Comparison of ENCODE assay signal across 32 mouse cellular contexts in the genomic region with DNA sequence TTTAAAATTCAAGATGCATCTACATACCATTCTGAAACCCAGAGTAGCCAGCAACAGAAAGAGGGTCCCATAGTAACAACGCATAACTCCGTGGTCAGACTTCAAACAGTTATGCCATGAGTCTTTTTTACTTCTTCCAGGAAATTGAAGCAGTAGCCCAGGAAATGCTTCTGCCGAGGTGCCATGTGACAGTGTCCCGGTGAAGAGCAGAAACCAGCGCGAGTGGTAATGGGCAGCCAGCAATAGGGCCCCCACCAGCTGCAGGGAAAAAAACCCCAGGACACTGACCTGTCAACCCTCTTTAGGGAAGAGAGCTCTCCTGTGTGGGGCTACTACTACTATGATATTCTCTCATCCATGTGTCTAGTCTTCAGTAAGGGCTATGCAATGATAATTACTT.
"Had no signal": no experiment of that assay in that cellular context is flagged by ENCODE, and none has a peak within 500 bp of the region (broad histone marks: within the 10 kb centered on the region; RNA-seq: fewer than 3 reads in every experiment).

No protein-coding gene starts in this region.

- DNase-seq: left cerebral cortex, postnatal 4 days; liver; liver, embryonic 13.5 days; liver, postnatal 0 days; lung, adult 18-20 months; lung, adult 2 months; lung, embryonic 14.5 days; lung, postnatal 10 days; lung, postnatal 14 days; lung, postnatal 36 days; lung, postnatal 4 days; midbrain, embryonic 14.5 days had no signal

- H3K4me2 ChIP-seq: limb, embryonic 12.5 days; limb, embryonic 13.5 days; limb, embryonic 15.5 days; liver, embryonic 11.5 days; liver, embryonic 12.5 days; liver, embryonic 13.5 days; liver, embryonic 15.5 days; lung, embryonic 14.5 days; lung, embryonic 15.5 days; midbrain, embryonic 11.5 days; midbrain, embryonic 12.5 days; midbrain, embryonic 13.5 days; midbrain, embryonic 15.5 days; neural tube, embryonic 12.5 days had no signal

- H3K9ac ChIP-seq: limb, embryonic 12.5 days; limb, embryonic 13.5 days; limb, embryonic 15.5 days; liver, embryonic 12.5 days; liver, embryonic 13.5 days; liver, embryonic 14.5 days; liver, embryonic 15.5 days; liver, postnatal 0 days; lung, embryonic 14.5 days; lung, embryonic 15.5 days; midbrain, embryonic 12.5 days; midbrain, embryonic 13.5 days; midbrain, embryonic 15.5 days; neural tube, embryonic 12.5 days had no signal

- ATAC-seq: liver, embryonic 12.5 days; liver, postnatal 0 days; lung, postnatal 0 days; midbrain, embryonic 13.5 days; midbrain, embryonic 15.5 days; midbrain, embryonic 16.5 days had no signal

- H3K4me3 ChIP-seq: limb, embryonic 10.5 days; limb, embryonic 12.5 days; limb, embryonic 13.5 days; limb, embryonic 15.5 days; liver, embryonic 12.5 days; liver, embryonic 13.5 days; liver, embryonic 15.5 days; lung, embryonic 15.5 days; megakaryocyte, embryonic 14.5 days; midbrain, embryonic 10.5 days; midbrain, embryonic 12.5 days; midbrain, embryonic 13.5 days; midbrain, embryonic 15.5 days; myocyte; neural tube, embryonic 12.5 days had no signal

- H3K4me1 ChIP-seq: limb, embryonic 10.5 days; limb, embryonic 12.5 days; limb, embryonic 13.5 days; limb, embryonic 15.5 days; liver, embryonic 12.5 days; liver, embryonic 13.5 days; liver, embryonic 15.5 days; lung, embryonic 15.5 days; megakaryocyte, embryonic 14.5 days; midbrain, embryonic 10.5 days; midbrain, embryonic 12.5 days; midbrain, embryonic 13.5 days; midbrain, embryonic 15.5 days; neural tube, embryonic 12.5 days had no signal

- H3K27me3 ChIP-seq: limb, embryonic 12.5 days; limb, embryonic 13.5 days; limb, embryonic 15.5 days; liver, embryonic 12.5 days; liver, embryonic 13.5 days; liver, embryonic 15.5 days; lung, embryonic 15.5 days; megakaryocyte, embryonic 14.5 days; midbrain, embryonic 12.5 days; midbrain, embryonic 13.5 days; midbrain, embryonic 15.5 days; neural tube, embryonic 12.5 days had no signal

- H3K9me3 ChIP-seq: limb, embryonic 15.5 days; liver, embryonic 13.5 days; liver, embryonic 15.5 days; lung, embryonic 15.5 days; midbrain, embryonic 12.5 days; midbrain, embryonic 13.5 days; midbrain, embryonic 15.5 days; neural tube, embryonic 12.5 days had no signal

- H3K27ac ChIP-seq: limb, embryonic 10.5 days; limb, embryonic 12.5 days; limb, embryonic 13.5 days; limb, embryonic 15.5 days; liver, embryonic 12.5 days; liver, embryonic 13.5 days; liver, embryonic 14.5 days; liver, embryonic 15.5 days; lung, embryonic 15.5 days; macrophage; midbrain, embryonic 10.5 days; midbrain, embryonic 12.5 days; midbrain, embryonic 13.5 days; midbrain, embryonic 15.5 days; neural tube, embryonic 12.5 days had no signal

- H3K36me3 ChIP-seq: limb, embryonic 10.5 days; limb, embryonic 12.5 days; limb, embryonic 13.5 days; limb, embryonic 15.5 days; liver, embryonic 12.5 days; liver, embryonic 13.5 days; liver, embryonic 15.5 days; lung, embryonic 15.5 days; midbrain, embryonic 10.5 days; midbrain, embryonic 12.5 days; midbrain, embryonic 13.5 days; midbrain, embryonic 15.5 days; neural tube, embryonic 12.5 days had no signal
